Mouse (Mus musculus) embryonic facial prominence, embryonic 11.5 days (tissue): ENCODE measurements around the gene Galr3. TPM values are rescaled to one million over a fixed set of nuclear protein-coding genes. Genes with fewer than 3 reads are reported as not detected.

Source experiments
- ATAC-seq: fragments of 200-750 bp; cut with Nextera tagmentation; replicated peaks from 2 replicates; pipeline ENCODE4 v1.8.0; 2017; ENCODE audit warnings: low read depth; ENCODE audit not compliant: insufficient number of reproducible peaks, low FRiP score, low TSS enrichment
- DNase-seq: peaks from one replicate; pipeline ENCODE4 v3.0.0-alpha.2; 2015; ENCODE audit warnings: low spot score
- H3K27ac ChIP-seq: fragments of 300-500 bp; sonication (generic); replicated peaks from 2 replicates; pipeline ENCODE4 v1.5.1; 2014; ENCODE audit warnings: mild to moderate bottlenecking, low read depth, low read length, control low read depth
- H3K27me3 ChIP-seq: fragments of 300-500 bp; sonication (generic); 2 replicates; pipeline ENCODE4 v1.6.1; 2014; ENCODE audit warnings: mild to moderate bottlenecking, low read length, moderate library complexity, mixed read lengths; ENCODE audit not compliant: control insufficient read depth, insufficient read depth
- H3K36me3 ChIP-seq: fragments of 300-500 bp; sonication (generic); replicated peaks from 2 replicates; pipeline ENCODE4 v1.6.1; 2014; ENCODE audit warnings: low read depth, mild to moderate bottlenecking, low read length, moderate library complexity, mixed read lengths; ENCODE audit not compliant: control insufficient read depth, insufficient read depth
- H3K4me1 ChIP-seq: fragments of 300-500 bp; sonication (generic); 2 replicates; pipeline ENCODE4 v1.6.1; 2014; ENCODE audit warnings: low read length, mixed read lengths; ENCODE audit not compliant: control insufficient read depth, insufficient read depth
- H3K4me2 ChIP-seq: fragments of 300-500 bp; sonication (generic); 2 replicates; pipeline ENCODE4 v1.6.1; 2014; ENCODE audit warnings: low read depth, mild to moderate bottlenecking, control low read depth, low read length, moderate library complexity
- H3K4me3 ChIP-seq: fragments of 300-500 bp; sonication (generic); 2 replicates; pipeline ENCODE4 v1.5.1; 2014; ENCODE audit warnings: low read depth, low read length, control low read depth
- H3K9ac ChIP-seq: fragments of 300-500 bp; sonication (generic); replicated peaks from 2 replicates; pipeline ENCODE4 v1.6.1; 2014; ENCODE audit warnings: mild to moderate bottlenecking, control low read depth, low read length
- H3K9me3 ChIP-seq: fragments of 300-500 bp; sonication (generic); replicated peaks from 2 replicates; pipeline ENCODE4 v1.6.1; 2016; ENCODE audit warnings: mild to moderate bottlenecking, low read length, inconsistent platforms, mixed read lengths; ENCODE audit not compliant: control insufficient read depth
- WGBS: fragments of 180-500 bp; shearing (Covaris S2); extraction: QIAGEN DNeasy Blood & Tissue Kit; methylation state at CpG from one replicate; pipeline ENCODE4 v1.1.7; 2014; 5-methylcytosine and 5-hydroxymethylcytosine counted together
- polyA plus RNA-seq: library from polyadenylated mRNA; unstranded; fragments of >200 nt; fragmentation: Nextera tagmentation; extraction: Ambion mirVana; gene quantifications from 2 replicates; pipeline ENCODE4 v1.2.1, GENCODE M21; 2014

The Galr3 gene
- polyA plus RNA-seq, 1 experiment from 2014 or later, result not detected

DNA sequence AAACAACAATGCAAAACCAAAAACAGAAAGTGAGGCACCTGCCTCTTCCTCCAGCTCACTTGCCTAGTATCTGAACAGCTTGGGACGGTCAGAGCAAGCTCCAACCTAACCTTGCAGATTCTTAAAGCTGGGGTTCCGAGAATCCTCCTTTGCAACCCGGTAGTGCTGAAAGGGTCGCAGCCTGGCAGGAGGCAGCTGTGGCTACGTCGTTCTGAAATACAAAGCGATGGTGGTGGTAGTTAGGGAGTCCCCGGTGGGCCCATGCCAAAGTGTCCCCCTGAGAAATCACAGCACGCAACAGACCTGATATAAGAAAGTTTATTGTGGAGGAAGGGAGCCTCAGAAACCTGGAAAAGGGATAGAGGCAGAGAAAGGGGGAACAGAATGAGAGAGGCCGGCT is 3.4 kb upstream of the Galr3 start:
- Histone ChIP-seq H3K4me2 (no peak overlapping the region), H3K27me3 (peaks cover 26% of the 10 kb centered on the region), H3K9ac (no peak overlapping the region; the same call in 1 of the 2 replicates), H3K27ac (no peak overlapping the region), H3K36me3 (no peaks in the 10 kb centered on the region), H3K9me3 (no peaks in the 10 kb centered on the region), H3K4me3 (no peak overlapping the region), H3K4me1 (peaks cover 4% of the 10 kb centered on the region)
- WGBS, result 67% methylated on average over 10 of the region's 10 CpGs
- ATAC-seq (no peak), DNase-seq (no peak)

DNA sequence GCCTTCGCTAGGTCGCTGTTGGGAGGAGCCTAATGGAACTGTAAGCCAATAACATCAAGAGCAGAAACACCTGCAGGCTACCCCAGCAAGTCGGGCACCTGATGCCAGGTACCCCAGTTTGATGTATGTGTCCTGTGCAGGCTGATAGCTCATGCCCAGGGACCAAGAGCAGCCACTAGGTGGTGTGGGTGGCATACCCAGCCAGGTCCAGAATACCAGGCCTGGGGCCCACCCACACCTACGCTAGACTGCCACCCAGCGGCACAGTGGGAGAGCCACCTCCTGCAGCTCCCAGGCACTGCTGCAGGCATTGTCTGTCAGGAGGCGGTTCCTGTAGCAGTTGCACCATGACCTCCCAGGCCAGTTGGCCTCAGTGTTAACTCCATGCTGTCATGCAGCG is 2.8 kb upstream of the Galr3 start:
- no peaks in the 10 kb centered on the region for H3K9me3 ChIP-seq
- no peaks in the 10 kb centered on the region for H3K36me3 ChIP-seq
- DNase-seq (peak; percentile 70), ATAC-seq (peak; percentile 42; the same call in 1 of the 2 replicates)
- no peak overlapping the region for H3K27ac ChIP-seq
- peaks cover 32% of the 10 kb centered on the region for H3K27me3 ChIP-seq
- H3K4me1 ChIP-seq, result peaks cover 4% of the 10 kb centered on the region
- 11% methylated on average over 6 of the region's 7 CpGs for WGBS
- H3K4me3 ChIP-seq, result no peak overlapping the region
- H3K9ac ChIP-seq, result no peak overlapping the region
- H3K4me2 ChIP-seq, result no peak overlapping the region

DNA sequence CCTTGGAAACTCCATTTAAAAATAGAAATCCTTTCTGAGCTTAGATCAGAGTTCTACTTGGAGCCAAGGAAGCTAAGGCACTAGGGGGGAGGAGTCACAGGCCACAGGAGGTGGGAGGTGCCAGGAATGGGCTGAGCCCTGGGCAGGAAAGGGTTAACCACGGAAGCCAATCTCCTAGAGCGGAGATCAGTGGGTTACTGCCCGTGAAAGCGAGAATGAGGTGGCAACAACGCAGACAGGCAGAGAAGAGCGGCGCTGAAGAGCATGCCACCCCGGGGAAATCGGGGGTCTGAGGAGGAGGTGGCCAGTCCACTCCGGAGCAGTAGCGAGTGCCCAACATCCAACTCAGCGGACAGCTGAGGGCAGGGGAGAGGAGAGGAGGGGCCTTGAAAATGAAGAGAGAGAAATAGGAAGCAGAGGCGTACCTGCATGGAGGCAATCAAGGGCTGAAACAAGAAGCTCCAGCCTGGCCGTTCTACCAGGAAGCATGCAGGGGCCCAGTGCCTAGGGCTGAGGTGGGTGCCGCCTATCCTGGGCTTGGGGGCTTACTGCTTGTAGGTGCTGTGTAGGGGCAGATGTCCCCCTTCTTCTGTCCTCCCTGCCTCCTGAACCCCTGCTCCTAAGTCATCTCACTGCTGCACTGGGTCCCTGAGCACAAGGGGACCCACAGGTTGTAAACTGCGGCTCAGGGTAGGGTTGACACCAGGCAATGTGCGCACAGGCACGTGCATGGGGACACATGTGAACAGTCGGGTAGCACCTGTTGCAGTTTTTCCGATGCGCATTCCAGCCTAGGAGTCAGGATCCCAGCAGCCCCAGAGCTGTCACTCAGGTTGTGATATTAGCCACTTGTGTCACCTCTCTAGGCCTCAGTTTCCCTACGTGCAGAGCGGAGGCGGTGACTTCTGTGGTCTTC is 926 bp upstream of the Galr3 start:
- Histone ChIP-seq H3K9ac (peak overlapping the region; percentile 26; the same call in 1 of the 2 replicates), H3K27me3 (peaks cover 34% of the 10 kb centered on the region), H3K4me3 (peak overlapping the region; percentile 22; the same call in 1 of the 2 replicates), H3K9me3 (no peaks in the 10 kb centered on the region), H3K27ac (no peak overlapping the region), H3K4me2 (peak overlapping the region; percentile 31), H3K36me3 (no peaks in the 10 kb centered on the region), H3K4me1 (peaks cover 4% of the 10 kb centered on the region)
- DNase-seq (peak; percentile 56), ATAC-seq (no peak)
- 22% methylated on average over 24 of the region's 24 CpGs for WGBS

DNA sequence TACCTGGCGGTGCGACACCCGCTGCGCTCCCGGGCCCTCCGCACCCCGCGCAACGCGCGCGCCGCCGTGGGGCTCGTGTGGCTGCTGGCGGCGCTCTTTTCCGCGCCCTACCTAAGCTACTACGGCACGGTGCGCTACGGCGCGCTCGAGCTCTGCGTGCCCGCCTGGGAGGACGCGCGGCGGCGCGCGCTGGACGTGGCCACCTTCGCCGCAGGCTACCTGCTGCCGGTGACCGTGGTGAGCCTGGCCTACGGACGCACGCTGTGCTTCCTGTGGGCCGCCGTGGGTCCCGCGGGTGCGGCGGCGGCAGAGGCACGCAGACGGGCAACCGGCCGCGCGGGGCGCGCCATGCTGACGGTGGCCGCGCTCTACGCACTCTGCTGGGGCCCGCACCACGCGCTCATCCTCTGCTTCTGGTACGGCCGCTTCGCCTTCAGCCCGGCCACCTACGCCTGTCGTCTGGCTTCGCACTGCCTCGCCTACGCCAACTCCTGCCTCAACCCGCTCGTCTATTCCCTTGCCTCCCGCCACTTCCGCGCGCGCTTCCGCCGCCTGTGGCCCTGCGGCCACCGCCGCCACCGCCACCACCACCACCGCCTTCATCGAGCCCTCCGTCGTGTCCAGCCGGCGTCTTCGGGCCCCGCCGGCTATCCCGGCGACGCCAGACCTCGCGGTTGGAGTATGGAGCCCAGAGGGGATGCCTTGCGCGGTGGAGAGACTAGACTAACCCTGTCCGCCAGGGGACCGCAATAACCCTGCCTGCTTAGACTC is 1.2 kb downstream of the Galr3 start:
- peak overlapping the region; percentile 55 for H3K4me3 ChIP-seq
- peak overlapping the region; percentile 55 for H3K9ac ChIP-seq
- ATAC-seq (no peak), DNase-seq (peak; percentile 52)
- H3K9me3 ChIP-seq, result no peaks in the 10 kb centered on the region
- under 1% methylated on average over 82 of the region's 105 CpGs for WGBS
- H3K4me1 ChIP-seq, result peaks cover 4% of the 10 kb centered on the region
- H3K36me3 ChIP-seq, result no peaks in the 10 kb centered on the region
- H3K27me3 ChIP-seq, result peaks cover 34% of the 10 kb centered on the region
- H3K27ac ChIP-seq, result no peak overlapping the region
- H3K4me2 ChIP-seq, result peak overlapping the region; percentile 99

DNA sequence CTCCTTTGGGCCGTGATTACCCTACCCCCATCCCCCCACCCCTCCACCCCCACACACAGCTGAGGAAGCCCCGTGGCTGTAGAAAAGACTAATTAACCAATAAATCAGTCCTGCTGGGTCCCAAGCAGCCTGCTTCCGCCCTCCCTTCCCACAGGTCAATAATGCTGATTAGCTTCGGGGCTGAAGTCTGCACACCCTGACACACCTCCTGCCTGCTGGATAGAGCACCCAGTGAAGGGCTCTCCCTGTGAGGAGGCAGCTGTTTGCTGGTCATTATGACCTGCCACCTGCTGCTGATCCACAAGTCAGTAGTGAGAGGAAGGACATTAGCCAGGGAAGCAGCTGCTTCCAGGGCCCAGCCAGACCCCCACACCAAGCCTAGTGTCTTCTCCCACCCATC is 3.2 kb downstream of the Galr3 start:
- H3K36me3 ChIP-seq, result no peaks in the 10 kb centered on the region
- H3K9me3 ChIP-seq, result no peaks in the 10 kb centered on the region
- peaks cover 34% of the 10 kb centered on the region for H3K27me3 ChIP-seq
- H3K4me1 ChIP-seq, result peaks cover 4% of the 10 kb centered on the region
- no peak overlapping the region for H3K9ac ChIP-seq
- ATAC-seq (0 out of 2 replicates have a peak, but pooled peaks have one; percentile 18), DNase-seq (no peak)
- 11% methylated on average over 4 of the region's 4 CpGs for WGBS
- no peak overlapping the region for H3K27ac ChIP-seq
- no peak overlapping the region for H3K4me2 ChIP-seq
- no peak overlapping the region for H3K4me3 ChIP-seq

DNA sequence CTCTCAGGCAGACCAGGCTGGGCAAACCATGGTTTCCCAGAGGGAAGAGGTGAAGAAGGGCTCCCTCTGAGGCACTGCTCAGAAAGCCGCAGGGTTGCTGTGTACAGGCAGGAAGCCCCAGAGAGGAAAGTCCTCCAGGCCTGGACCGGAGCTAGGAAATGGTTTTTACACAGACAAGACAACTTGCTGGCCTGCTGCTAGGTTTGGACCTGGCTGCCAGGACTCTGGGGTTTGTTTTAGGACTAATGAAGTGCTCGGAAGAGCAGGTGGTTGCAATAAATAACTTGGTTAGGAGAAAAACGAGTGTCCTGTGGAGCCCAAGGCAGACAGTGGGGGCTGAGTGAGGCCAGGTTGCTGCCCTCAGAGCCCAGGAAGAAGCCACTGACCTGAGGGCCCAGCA is 6.5 kb downstream of the Galr3 start:
- DNase-seq (no peak), ATAC-seq (no peak)
- Histone ChIP-seq H3K4me3 (no peak overlapping the region), H3K9me3 (no peaks in the 10 kb centered on the region), H3K27ac (no peak overlapping the region), H3K9ac (no peak overlapping the region), H3K4me1 (peaks cover 1% of the 10 kb centered on the region), H3K36me3 (no peaks in the 10 kb centered on the region; the same call in 1 of the 2 replicates), H3K4me2 (no peak overlapping the region), H3K27me3 (peaks cover 9% of the 10 kb centered on the region)
- 65% methylated on average over 4 of the region's 4 CpGs for WGBS

DNA sequence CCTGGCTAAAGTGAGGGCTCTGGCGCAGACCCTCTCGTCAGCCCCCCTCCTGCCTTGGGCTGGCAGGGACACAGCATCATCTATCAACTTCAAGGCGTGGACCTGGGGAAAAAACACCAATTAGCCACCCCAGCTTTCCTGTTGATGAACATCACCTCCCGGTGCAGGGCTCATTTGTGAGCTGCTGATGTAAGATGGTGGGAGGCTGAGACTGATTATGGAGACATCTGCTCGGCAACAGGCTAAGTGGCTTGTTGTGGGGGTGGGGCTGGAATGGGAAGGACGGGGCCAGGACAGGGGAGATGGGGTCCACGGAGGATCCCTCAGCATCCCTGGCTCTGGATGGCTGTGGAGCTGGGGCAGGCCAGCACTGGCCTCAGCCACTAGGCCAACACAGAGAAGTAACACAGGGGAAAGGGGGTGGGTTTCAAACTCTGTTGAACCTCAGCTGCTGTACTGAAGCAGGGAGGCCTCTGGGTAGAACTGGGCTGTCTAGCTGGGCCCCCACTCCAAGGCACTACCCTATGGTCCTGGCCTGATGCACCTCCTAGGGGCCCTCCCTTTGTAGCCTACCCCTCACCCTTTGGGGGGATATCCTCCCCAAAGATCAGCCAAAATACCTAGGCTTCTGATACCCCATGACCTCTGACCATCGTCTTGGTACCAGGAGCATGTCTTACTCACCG is 8.6 kb downstream of the Galr3 start:
- Histone ChIP-seq H3K4me2 (no peak overlapping the region), H3K9me3 (no peaks in the 10 kb centered on the region), H3K4me3 (no peak overlapping the region), H3K4me1 (no peaks in the 10 kb centered on the region), H3K27me3 (no peaks in the 10 kb centered on the region), H3K36me3 (peaks cover 8% of the 10 kb centered on the region), H3K9ac (0 out of 2 replicates have a peak overlapping the region, but pooled peaks have one; percentile 4), H3K27ac (no peak overlapping the region)
- 66% methylated on average over 9 of the region's 9 CpGs for WGBS
- peak; percentile 50; the same call in 1 of the 2 replicates for ATAC-seq
- no peak for DNase-seq
